Mouse (Mus musculus) liver, adult (tissue): ENCODE data around the gene Anpep.
A peak's percentile ranks its signal among the peaks of the same experiment; 100 is the strongest.

Experiments
- GATA4 ChIP-seq: IDR thresholded peaks from 2 replicates; pipeline ENCODE4 v1.6.1; 2014; ENCODE audit warnings: mild to moderate bottlenecking, low read length; ENCODE audit not compliant: insufficient replicate concordance

Gene Anpep

GRCm38 (mm10) chr7:79798606-79799005 lies 62.3 kb downstream of the Anpep start:
- TF ChIP-seq GATA4 = no peak

GRCm38 (mm10) chr7:79793688-79794087 lies 67.2 kb downstream of the Anpep start, which contains the start of gene Mesp1:
TSS of gene Mesp1 (minus strand) at chr7:79793788.
- TF ChIP-seq GATA4 = no peak

GRCm38 (mm10) chr7:79792635-79793421 lies 68.0 kb downstream of the Anpep start:
- no peak for TF ChIP-seq GATA4

GRCm38 (mm10) chr7:79786295-79786694 lies 74.6 kb downstream of the Anpep start:
- TF ChIP-seq GATA4 = no peak

GRCm38 (mm10) chr7:79782516-79782855 lies 78.4 kb downstream of the Anpep start:
- TF ChIP-seq GATA4 = no peak

GRCm38 (mm10) chr7:79781826-79782515 lies 78.9 kb downstream of the Anpep start:
- peak; percentile 5; the same call in 1 of the 2 replicates for TF ChIP-seq GATA4

GRCm38 (mm10) chr7:79780647-79781626 lies 79.9 kb downstream of the Anpep start:
- TF ChIP-seq GATA4 = peak; percentile 80; the same call in 1 of the 2 replicates
